Mouse (Mus musculus) midbrain, embryonic 16.5 days (tissue): ENCODE data around the gene Bcas3. TPM values are rescaled to one million over a fixed set of nuclear protein-coding genes. Genes with fewer than 3 reads are reported as not detected.

Experiments
- ATAC-seq: fragments of 200-750 bp; cut with Nextera tagmentation; 2 replicates; pipeline ENCODE4 v1.8.0; 2017; ENCODE audit warnings: moderate TSS enrichment
- H3K27ac ChIP-seq: fragments of 300-500 bp; sonication (generic); 2 replicates; pipeline ENCODE4 v1.5.1; 2014; ENCODE audit warnings: mild to moderate bottlenecking, low read length, mixed read lengths
- H3K27me3 ChIP-seq: fragments of 300-500 bp; sonication (generic); 2 replicates; pipeline ENCODE4 v1.6.1; 2014; ENCODE audit warnings: low read depth, low read length, mixed read lengths; ENCODE audit not compliant: control insufficient read depth, insufficient read depth
- H3K36me3 ChIP-seq: fragments of 300-500 bp; sonication (generic); 2 replicates; pipeline ENCODE4 v1.6.1; 2014; ENCODE audit warnings: mild to moderate bottlenecking, low read length, moderate library complexity, mixed read lengths; ENCODE audit not compliant: control insufficient read depth, insufficient read depth
- H3K4me1 ChIP-seq: fragments of 300-500 bp; sonication (generic); 2 replicates; pipeline ENCODE4 v1.6.1; 2014; ENCODE audit warnings: mild to moderate bottlenecking, low read length, mixed read lengths; ENCODE audit not compliant: control insufficient read depth, insufficient read depth
- H3K4me2 ChIP-seq: fragments of 300-500 bp; sonication (generic); 2 replicates; pipeline ENCODE4 v1.6.1; 2014; ENCODE audit warnings: mild to moderate bottlenecking, low read length, mixed read lengths
- H3K4me3 ChIP-seq: fragments of 300-500 bp; sonication (generic); 2 replicates; pipeline ENCODE4 v1.5.1; 2014; ENCODE audit warnings: low read depth, mild to moderate bottlenecking, low read length, moderate library complexity, mixed read lengths
- H3K9ac ChIP-seq: fragments of 300-500 bp; sonication (generic); 2 replicates; pipeline ENCODE4 v1.6.1; 2014; ENCODE audit warnings: low read depth, low read length, mixed read lengths
- H3K9me3 ChIP-seq: fragments of 300-500 bp; sonication (generic); replicated peaks from 2 replicates; pipeline ENCODE4 v1.6.1; 2014; ENCODE audit warnings: mild to moderate bottlenecking, low read length, mixed read lengths; ENCODE audit not compliant: control insufficient read depth, poor library complexity, severe bottlenecking
- WGBS: fragments of 180-500 bp; shearing (Covaris S2); extraction: QIAGEN DNeasy Blood & Tissue Kit; methylation state at CpG from one replicate; pipeline ENCODE4 v1.1.7; 2014; 5-methylcytosine and 5-hydroxymethylcytosine counted together
- polyA plus RNA-seq: library from polyadenylated mRNA; unstranded; fragments of >200 nt; fragmentation: Nextera tagmentation; extraction: Ambion mirVana; gene quantifications from 2 replicates; pipeline ENCODE4 v1.2.1, GENCODE M21; 2015

Gene Bcas3
- polyA plus RNA-seq, 1 experiment from 2014 or later: 33.3 TPM

- Histone ChIP-seq H3K9ac (no peak overlapping the region), H3K4me3 (no peak overlapping the region), H3K4me1 (no peaks in the 10 kb centered on the region), H3K4me2 (no peak overlapping the region), H3K27me3 (no peaks in the 10 kb centered on the region), H3K36me3 (no peaks in the 10 kb centered on the region), H3K27ac (no peak overlapping the region), H3K9me3 (no peaks in the 10 kb centered on the region)
- ATAC-seq: no peak
- 89% methylated on average over 7 of the region's 7 CpGs for WGBS
These were observed 436.8 kb downstream of the Bcas3 start for GRCm38 (mm10) chr11:85789750-85790149.

DNA sequence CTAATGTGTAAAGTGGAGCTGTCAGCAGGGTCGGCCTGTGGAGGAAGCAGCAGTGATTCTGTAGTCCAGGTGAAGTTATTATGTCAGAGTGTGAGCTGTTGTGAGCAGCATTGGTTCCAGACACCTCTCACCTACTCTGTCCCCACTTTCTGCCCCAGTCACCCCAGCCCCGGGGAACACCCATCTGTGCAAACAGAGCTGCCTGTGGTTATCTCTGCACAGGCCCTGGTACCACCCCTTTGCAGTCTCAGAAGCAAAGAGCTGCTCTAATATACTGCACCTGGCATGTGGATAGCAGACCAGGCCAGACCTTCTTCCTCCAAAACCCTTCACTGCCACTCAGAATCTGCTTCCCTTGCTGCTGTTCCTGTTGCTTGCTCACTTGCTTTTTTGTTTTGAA is 437.3 kb downstream of the Bcas3 start:
- H3K27me3 ChIP-seq: no peaks in the 10 kb centered on the region
- no peaks in the 10 kb centered on the region for H3K36me3 ChIP-seq
- no peak overlapping the region for H3K4me2 ChIP-seq
- WGBS: 82% methylated on average over 2 of the region's 2 CpGs
- no peak overlapping the region for H3K9ac ChIP-seq
- no peaks in the 10 kb centered on the region for H3K4me1 ChIP-seq
- ATAC-seq: no peak
- H3K4me3 ChIP-seq: no peak overlapping the region
- H3K9me3 ChIP-seq: no peaks in the 10 kb centered on the region
- H3K27ac ChIP-seq: no peak overlapping the region

- Histone ChIP-seq H3K9ac (no peak overlapping the region), H3K9me3 (no peaks in the 10 kb centered on the region), H3K27ac (no peak overlapping the region), H3K4me2 (no peak overlapping the region), H3K27me3 (no peaks in the 10 kb centered on the region), H3K36me3 (no peaks in the 10 kb centered on the region), H3K4me1 (no peaks in the 10 kb centered on the region), H3K4me3 (no peak overlapping the region)
- WGBS: 73% methylated on average over 1 of the region's 1 CpGs
- ATAC-seq: no peak
These were observed 438.2 kb downstream of the Bcas3 start for GRCm38 (mm10) chr11:85791212-85791611.

- Histone ChIP-seq H3K4me3 (no peak overlapping the region), H3K27ac (no peak overlapping the region), H3K27me3 (no peaks in the 10 kb centered on the region), H3K4me2 (no peak overlapping the region), H3K36me3 (no peaks in the 10 kb centered on the region), H3K9ac (no peak overlapping the region), H3K4me1 (no peaks in the 10 kb centered on the region), H3K9me3 (no peaks in the 10 kb centered on the region)
- no peak for ATAC-seq
- WGBS: 67% methylated on average over 12 of the region's 12 CpGs
These were observed 439.7 kb downstream of the Bcas3 start for GRCm38 (mm10) chr11:85792534-85793215.

GRCm38 (mm10) chr11:85799456-85799855 is 446.5 kb downstream of the Bcas3 start:
- Histone ChIP-seq H3K9me3 (no peaks in the 10 kb centered on the region), H3K36me3 (no peaks in the 10 kb centered on the region), H3K27me3 (no peaks in the 10 kb centered on the region), H3K27ac (no peak overlapping the region), H3K4me2 (no peak overlapping the region), H3K4me3 (no peak overlapping the region), H3K4me1 (no peaks in the 10 kb centered on the region), H3K9ac (no peak overlapping the region)
- ATAC-seq: no peak
- WGBS: 96% methylated on average over 4 of the region's 4 CpGs

- no peak overlapping the region for H3K4me2 ChIP-seq
- H3K9ac ChIP-seq: no peak overlapping the region
- no peaks in the 10 kb centered on the region for H3K4me1 ChIP-seq
- no peak overlapping the region for H3K4me3 ChIP-seq
- no peaks in the 10 kb centered on the region for H3K27me3 ChIP-seq
- H3K36me3 ChIP-seq: no peaks in the 10 kb centered on the region
- WGBS: 69% methylated on average over 19 of the region's 19 CpGs
- no peaks in the 10 kb centered on the region for H3K9me3 ChIP-seq
- no peak overlapping the region for H3K27ac ChIP-seq
- ATAC-seq: no peak
These were observed 446.9 kb downstream of the Bcas3 start for GRCm38 (mm10) chr11:85799856-85800255.

GRCm38 (mm10) chr11:85800380-85800779 is 447.4 kb downstream of the Bcas3 start:
- Histone ChIP-seq H3K4me1 (no peaks in the 10 kb centered on the region), H3K4me3 (no peak overlapping the region), H3K27ac (no peak overlapping the region), H3K9me3 (no peaks in the 10 kb centered on the region), H3K4me2 (no peak overlapping the region), H3K27me3 (no peaks in the 10 kb centered on the region), H3K9ac (no peak overlapping the region), H3K36me3 (no peaks in the 10 kb centered on the region)
- 66% methylated on average over 11 of the region's 11 CpGs for WGBS
- no peak for ATAC-seq

GRCm38 (mm10) chr11:85804048-85804447 is 451.1 kb downstream of the Bcas3 start:
- Histone ChIP-seq H3K4me1 (no peaks in the 10 kb centered on the region), H3K36me3 (no peaks in the 10 kb centered on the region), H3K9ac (no peak overlapping the region), H3K4me3 (no peak overlapping the region), H3K27ac (no peak overlapping the region), H3K4me2 (no peak overlapping the region), H3K9me3 (no peaks in the 10 kb centered on the region), H3K27me3 (no peaks in the 10 kb centered on the region)
- ATAC-seq: no peak
- WGBS: 73% methylated on average over 5 of the region's 5 CpGs

- H3K4me2 ChIP-seq: no peak overlapping the region
- no peaks in the 10 kb centered on the region for H3K36me3 ChIP-seq
- no peak for ATAC-seq
- no peaks in the 10 kb centered on the region for H3K4me1 ChIP-seq
- 75% methylated on average over 1 of the region's 1 CpGs for WGBS
- H3K9ac ChIP-seq: no peak overlapping the region
- H3K27me3 ChIP-seq: no peaks in the 10 kb centered on the region
- H3K9me3 ChIP-seq: no peaks in the 10 kb centered on the region
- H3K4me3 ChIP-seq: no peak overlapping the region
- H3K27ac ChIP-seq: no peak overlapping the region
These were observed 452.8 kb downstream of the Bcas3 start for GRCm38 (mm10) chr11:85805779-85806178.
